ENCODE assay signal across 13 mouse cellular contexts in genomic region chr11:114335950-114336838, GRCm38 (mm10).
DNase-seq lines count a peak whose midpoint lies in the region; ATAC-seq lines count a peak whose summit lies in the region.
"Had no signal": no experiment of that assay in that cellular context is flagged by ENCODE, and none has a peak within 500 bp of the region (broad histone marks: within the 10 kb centered on the region; RNA-seq: fewer than 3 reads in every experiment).

No protein-coding gene starts in this region.

- intact Hi-C loops in gastrocnemius, postnatal 14 days (cut with DNase I; ENCODE audit: low total_unique reads), result no loop called here
- intact Hi-C loops in heart, postnatal 14 days (cut with DNase I), result no loop called here

- no peak for DNase-seq in hindbrain, embryonic 10.5 days (ENCODE audit: low spot score)
- DNase-seq in hindbrain, embryonic 11.5 days (ENCODE audit: low spot score), result no peak
- DNase-seq in cerebellum, postnatal 25 days, result peak; percentile 45 to 52
- no peak for DNase-seq in hindbrain, embryonic 14.5 days (ENCODE audit: low spot score)
- DNase-seq in gastrocnemius, postnatal 14 days, result no peak
- no peak for DNase-seq in adrenal gland, postnatal 14 days
- no peak for DNase-seq in heart, postnatal 14 days
- DNase-seq: gastrocnemius, postnatal 36 days; liver, embryonic 13.5 days had no signal

- H3K4me3 ChIP-seq in hindbrain, embryonic 10.5 days, result no peak overlapping the region
- no peak overlapping the region for H3K4me3 ChIP-seq in hindbrain, embryonic 11.5 days (ENCODE audit: low read depth, low read length)
- H3K4me3 ChIP-seq in hindbrain, embryonic 14.5 days (replicated peaks; ENCODE audit: low read length), result no peak overlapping the region
- no peak overlapping the region for H3K4me3 ChIP-seq in neural tube, embryonic 15.5 days (replicated peaks)
- H3K4me3 ChIP-seq: embryonic facial prominence, embryonic 15.5 days; liver, embryonic 13.5 days had no signal

- H3K9ac ChIP-seq in hindbrain, embryonic 11.5 days (ENCODE audit: low read depth, low read length), result no peak overlapping the region
- H3K9ac ChIP-seq in hindbrain, embryonic 14.5 days, result no peak overlapping the region; the same call in 1 of the 2 replicates
- no peak overlapping the region for H3K9ac ChIP-seq in neural tube, embryonic 15.5 days (replicated peaks)
- H3K9ac ChIP-seq: embryonic facial prominence, embryonic 15.5 days; liver, embryonic 13.5 days had no signal

- no peak overlapping the region for H3K4me2 ChIP-seq in hindbrain, embryonic 11.5 days (replicated peaks; ENCODE audit: low read depth, low read length)
- no peak overlapping the region for H3K4me2 ChIP-seq in hindbrain, embryonic 14.5 days (replicated peaks)
- H3K4me2 ChIP-seq in neural tube, embryonic 15.5 days, result no peak overlapping the region
- H3K4me2 ChIP-seq: embryonic facial prominence, embryonic 15.5 days; liver, embryonic 13.5 days had no signal

- H3K9me3 ChIP-seq in hindbrain, embryonic 10.5 days, result no peaks in the 10 kb centered on the region
- H3K9me3 ChIP-seq in hindbrain, embryonic 11.5 days (ENCODE audit: control insufficient read depth, low read length), result no peaks in the 10 kb centered on the region
- no peaks in the 10 kb centered on the region for H3K9me3 ChIP-seq in hindbrain, embryonic 14.5 days (ENCODE audit: control insufficient read depth, low read length)
- no peaks in the 10 kb centered on the region for H3K9me3 ChIP-seq in neural tube, embryonic 15.5 days (replicated peaks)
- H3K9me3 ChIP-seq: embryonic facial prominence, embryonic 15.5 days; liver, embryonic 13.5 days had no signal

- H3K27ac ChIP-seq in hindbrain, embryonic 10.5 days, result peak overlapping the region; percentile 45
- H3K27ac ChIP-seq in hindbrain, embryonic 11.5 days (ENCODE audit: low read depth, low read length), result no peak overlapping the region
- H3K27ac ChIP-seq in hindbrain, embryonic 14.5 days, result peak overlapping the region; percentile 30; the same call in 1 of the 2 replicates
- peak overlapping the region; percentile 33; the same call in 1 of the 2 replicates for H3K27ac ChIP-seq in neural tube, embryonic 15.5 days (replicated peaks)
- H3K27ac ChIP-seq: embryonic facial prominence, embryonic 15.5 days; kidney, postnatal 0 days; liver, embryonic 13.5 days; macrophage had no signal

- H3K36me3 ChIP-seq in hindbrain, embryonic 10.5 days, result no peaks in the 10 kb centered on the region
- no peaks in the 10 kb centered on the region for H3K36me3 ChIP-seq in hindbrain, embryonic 11.5 days (ENCODE audit: control insufficient read depth, insufficient read depth, low read length)
- H3K36me3 ChIP-seq in hindbrain, embryonic 14.5 days (replicated peaks; ENCODE audit: control insufficient read depth, insufficient read depth), result no peaks in the 10 kb centered on the region
- no peaks in the 10 kb centered on the region for H3K36me3 ChIP-seq in neural tube, embryonic 15.5 days
- H3K36me3 ChIP-seq: embryonic facial prominence, embryonic 15.5 days; liver, embryonic 13.5 days had no signal

- peaks cover 19% of the 10 kb centered on the region for H3K4me1 ChIP-seq in hindbrain, embryonic 10.5 days (replicated peaks)
- no peaks in the 10 kb centered on the region for H3K4me1 ChIP-seq in hindbrain, embryonic 11.5 days (replicated peaks; ENCODE audit: control insufficient read depth, insufficient read depth, low read length)
- peaks cover 16% of the 10 kb centered on the region for H3K4me1 ChIP-seq in hindbrain, embryonic 14.5 days (replicated peaks; ENCODE audit: control insufficient read depth, insufficient read depth, low read length)
- peaks cover 21% of the 10 kb centered on the region for H3K4me1 ChIP-seq in neural tube, embryonic 15.5 days
- H3K4me1 ChIP-seq: liver, embryonic 13.5 days had no signal

- no peaks in the 10 kb centered on the region for H3K27me3 ChIP-seq in hindbrain, embryonic 10.5 days (ENCODE audit: insufficient read depth, poor library complexity, severe bottlenecking)
- H3K27me3 ChIP-seq in hindbrain, embryonic 11.5 days (ENCODE audit: control insufficient read depth, insufficient read depth, low read length), result no peaks in the 10 kb centered on the region
- no peaks in the 10 kb centered on the region for H3K27me3 ChIP-seq in hindbrain, embryonic 14.5 days (ENCODE audit: control insufficient read depth, insufficient read depth, low read length)
- H3K27me3 ChIP-seq in neural tube, embryonic 15.5 days (replicated peaks), result no peaks in the 10 kb centered on the region
- H3K27me3 ChIP-seq: embryonic facial prominence, embryonic 15.5 days; liver, embryonic 13.5 days had no signal

- ATAC-seq in hindbrain, embryonic 11.5 days (ENCODE audit: low FRiP score), result no peak
- peak; percentile 27; the same call in 1 of the 2 replicates for ATAC-seq in hindbrain, embryonic 14.5 days (ENCODE audit: low FRiP score)
- ATAC-seq in neural tube, embryonic 15.5 days (ENCODE audit: low FRiP score), result 0 out of 2 replicates have a peak, but pooled peaks have one; percentile 11

- WGBS in hindbrain, embryonic 10.5 days, result 32% methylated on average over 10 of the region's 10 CpGs
- WGBS in hindbrain, embryonic 11.5 days, result 36% methylated on average over 10 of the region's 10 CpGs
- 26% methylated on average over 10 of the region's 10 CpGs for WGBS in hindbrain, embryonic 14.5 days
- WGBS in neural tube, embryonic 15.5 days, result 26% methylated on average over 10 of the region's 10 CpGs

Comparison
In these comparisons a context has a peak if more than half of its experiments do, and no peak if none do; other contexts are left out.
1. DNase-seq: peak in cerebellum, postnatal 25 days (2 of 2); none in hindbrain, embryonic 10.5 days (single experiment), hindbrain, embryonic 11.5 days (single experiment), hindbrain, embryonic 14.5 days (single experiment), gastrocnemius, postnatal 14 days (single experiment), adrenal gland, postnatal 14 days (single experiment) and heart, postnatal 14 days (0 of 2).